Mouse (Mus musculus) left cerebral cortex, adult 8-10 months (tissue): Measurements from ENCODE around the gene Ttll8. TPM values are rescaled to one million over a fixed set of nuclear protein-coding genes. Genes with fewer than 3 reads are reported as not detected.

ENCODE experiments used
- DNase-seq, 2 experiments: peaks; one replicate each; pipeline ENCODE4 v3.0.0; 2022; ENCODE audit warnings: low spot score in 2 of 2
- total RNA-seq, 4 experiments: library from RNA; stranded (reverse); gene quantifications; 2 replicates each; pipeline ENCODE4 v1.2.4; 2022

Gene Ttll8
- total RNA-seq, 4 experiments from 2014 or later, result 1.5 to 1.8 (median 1.8) TPM

DNA sequence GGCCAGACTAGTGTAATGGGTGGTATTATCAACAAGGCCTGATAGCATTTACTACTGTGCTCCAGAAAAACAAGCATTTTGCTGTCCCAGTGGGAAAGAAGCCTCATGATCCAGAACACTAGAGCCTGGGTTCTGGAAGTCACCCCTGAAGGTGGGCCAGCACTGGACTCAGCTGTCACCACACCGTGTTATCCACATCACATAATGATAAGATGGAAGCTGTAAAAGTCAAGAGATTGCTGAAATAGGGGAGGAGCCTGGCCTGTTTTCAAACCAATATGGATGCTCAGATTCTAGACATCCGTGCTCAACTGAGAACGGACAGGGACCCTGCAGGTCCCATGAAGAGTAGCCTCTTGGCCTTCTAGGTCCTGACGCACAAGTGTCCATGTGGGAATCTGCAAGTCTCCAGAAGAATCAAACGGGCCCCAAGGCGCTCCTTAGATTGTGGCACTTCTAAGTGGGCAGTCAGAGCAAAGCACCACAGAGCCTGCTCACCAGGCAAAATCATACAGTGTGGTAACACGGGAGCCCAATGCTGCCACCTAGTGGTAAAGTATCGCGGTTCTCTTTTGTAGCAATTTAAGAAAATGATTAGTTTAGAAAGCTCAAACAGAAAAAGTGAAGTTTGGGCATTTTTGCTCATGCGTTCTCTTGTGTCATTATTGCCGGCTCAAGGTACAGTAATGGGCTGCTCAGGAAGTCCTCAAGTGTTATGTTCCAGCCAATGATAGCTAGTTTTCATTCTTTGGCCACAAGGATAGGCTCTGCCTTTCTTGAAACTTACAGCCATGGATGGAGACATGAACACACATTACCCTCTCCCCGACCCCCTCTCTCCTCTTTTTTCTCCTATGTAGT lies 32.9 kb downstream of the Ttll8 start:
- peak; percentile 46 to 51 for DNase-seq

DNA sequence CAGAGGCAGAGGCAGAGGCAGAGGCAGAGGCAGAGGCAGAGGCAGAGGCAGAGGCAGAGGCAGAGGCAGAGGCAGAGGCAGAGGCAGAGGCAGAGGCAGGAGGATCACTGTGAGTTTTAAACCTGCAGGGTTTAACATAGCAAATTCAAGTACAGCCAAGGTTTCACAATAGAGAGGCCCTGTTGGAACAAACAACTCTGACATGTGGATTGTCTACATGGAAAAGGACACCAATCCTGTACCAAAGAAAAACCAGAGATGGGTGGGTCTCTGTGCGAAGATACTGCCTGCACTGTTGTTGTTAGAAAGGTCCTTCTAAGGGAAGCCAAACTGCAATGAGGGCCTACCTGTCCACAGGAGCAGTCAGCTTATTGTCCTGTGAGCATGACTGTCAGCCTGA lies 34.2 kb downstream of the Ttll8 start:
- DNase-seq, result no peak

DNA sequence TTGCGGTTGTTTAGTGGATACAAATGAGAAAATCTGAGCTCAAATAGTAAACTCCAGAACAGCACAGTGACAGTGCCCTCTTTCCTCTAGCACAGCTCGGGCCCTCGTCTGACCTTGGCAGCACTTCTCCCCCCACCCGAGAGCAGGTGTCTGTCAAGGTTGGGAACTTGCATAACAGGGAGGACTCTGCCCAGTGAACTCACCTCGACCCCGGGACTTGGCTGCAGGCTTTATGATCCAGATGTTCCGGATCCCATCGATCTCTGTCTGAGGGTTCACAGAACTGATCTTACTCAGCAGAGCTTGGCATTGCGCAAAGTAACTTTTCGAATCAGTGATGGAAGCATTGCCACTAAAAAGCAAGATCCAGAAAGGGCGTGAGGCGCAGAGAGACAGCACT lies 34.9 kb downstream of the Ttll8 start:
- DNase-seq, result no peak

DNA sequence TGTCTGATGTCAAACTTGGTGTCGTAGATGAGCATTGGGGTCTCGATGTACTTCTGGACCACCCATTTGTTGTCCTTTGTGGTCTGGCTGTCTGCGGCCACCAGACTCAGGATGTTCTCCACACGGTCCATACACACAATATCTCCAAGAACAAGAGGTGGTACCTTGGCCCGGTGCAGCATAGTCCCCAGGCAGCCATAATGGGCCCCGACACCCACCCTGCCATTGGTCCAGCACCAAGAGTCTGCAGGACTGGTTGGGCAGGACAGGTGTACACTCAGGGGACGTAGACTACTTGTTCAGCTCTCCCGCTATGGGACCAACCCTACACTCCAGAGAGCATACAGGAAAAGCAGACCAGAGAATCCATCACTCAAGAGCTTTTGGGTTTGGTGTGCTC lies 37.1 kb downstream of the Ttll8 start:
- no peak for DNase-seq

DNA sequence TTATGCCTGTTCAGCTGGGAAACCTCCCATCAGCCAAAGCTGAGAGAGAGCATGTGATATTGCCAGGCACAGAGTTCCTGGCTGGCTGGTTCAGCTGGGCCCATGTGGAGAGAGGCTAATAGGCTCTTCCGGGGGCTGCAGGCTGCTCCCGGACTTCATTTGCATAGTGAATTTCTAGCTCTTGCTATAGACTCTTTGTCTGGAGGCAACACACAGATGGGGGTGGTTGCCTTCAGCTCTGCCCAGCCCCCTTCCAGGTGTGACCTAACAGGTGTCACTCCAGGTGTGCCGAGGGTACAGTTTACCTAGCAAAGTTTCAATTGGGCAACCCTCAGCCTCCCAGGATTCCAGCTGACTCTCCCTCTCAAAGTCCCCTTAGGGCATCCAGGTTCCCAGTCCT lies 37.9 kb downstream of the Ttll8 start:
- no peak for DNase-seq

DNA sequence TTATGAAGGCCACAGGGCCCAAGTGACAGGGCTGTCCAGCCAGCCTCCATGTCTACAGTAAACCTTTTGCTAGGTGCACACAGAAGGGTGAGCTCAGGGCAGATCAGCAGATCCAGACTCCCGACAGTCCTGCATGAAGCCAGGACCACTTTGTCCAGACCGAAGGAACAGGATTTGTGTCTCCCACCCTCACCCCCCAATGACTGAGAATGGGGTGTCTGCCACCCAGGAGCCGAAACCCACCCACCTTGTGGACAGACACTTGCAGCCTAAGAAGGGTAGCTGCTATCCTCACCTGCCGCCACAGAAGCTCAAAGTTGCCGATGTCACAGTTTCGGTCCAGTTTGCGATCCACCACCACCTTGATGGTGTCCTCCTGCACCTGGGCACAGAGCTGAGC lies 39.2 kb downstream of the Ttll8 start:
- DNase-seq, result no peak

DNA sequence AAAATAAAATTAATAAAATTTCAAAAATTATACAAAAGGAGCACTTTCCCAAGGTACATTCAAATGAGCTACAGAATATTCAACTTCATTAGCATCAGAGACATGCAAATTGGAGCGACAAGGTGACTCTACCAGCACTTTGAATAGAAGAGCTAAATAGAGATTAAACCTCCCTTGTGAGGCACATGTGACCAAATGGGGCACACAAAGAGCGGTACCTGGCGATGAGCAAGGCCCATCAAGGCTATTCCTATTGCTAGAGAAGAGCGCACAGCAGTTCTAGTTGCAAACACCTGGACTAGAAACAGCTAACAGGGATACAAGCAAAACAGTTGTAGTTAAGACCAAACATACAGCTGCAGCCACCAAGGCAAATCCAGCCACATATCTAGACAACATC lies 47.9 kb downstream of the Ttll8 start:
- no peak for DNase-seq

DNA sequence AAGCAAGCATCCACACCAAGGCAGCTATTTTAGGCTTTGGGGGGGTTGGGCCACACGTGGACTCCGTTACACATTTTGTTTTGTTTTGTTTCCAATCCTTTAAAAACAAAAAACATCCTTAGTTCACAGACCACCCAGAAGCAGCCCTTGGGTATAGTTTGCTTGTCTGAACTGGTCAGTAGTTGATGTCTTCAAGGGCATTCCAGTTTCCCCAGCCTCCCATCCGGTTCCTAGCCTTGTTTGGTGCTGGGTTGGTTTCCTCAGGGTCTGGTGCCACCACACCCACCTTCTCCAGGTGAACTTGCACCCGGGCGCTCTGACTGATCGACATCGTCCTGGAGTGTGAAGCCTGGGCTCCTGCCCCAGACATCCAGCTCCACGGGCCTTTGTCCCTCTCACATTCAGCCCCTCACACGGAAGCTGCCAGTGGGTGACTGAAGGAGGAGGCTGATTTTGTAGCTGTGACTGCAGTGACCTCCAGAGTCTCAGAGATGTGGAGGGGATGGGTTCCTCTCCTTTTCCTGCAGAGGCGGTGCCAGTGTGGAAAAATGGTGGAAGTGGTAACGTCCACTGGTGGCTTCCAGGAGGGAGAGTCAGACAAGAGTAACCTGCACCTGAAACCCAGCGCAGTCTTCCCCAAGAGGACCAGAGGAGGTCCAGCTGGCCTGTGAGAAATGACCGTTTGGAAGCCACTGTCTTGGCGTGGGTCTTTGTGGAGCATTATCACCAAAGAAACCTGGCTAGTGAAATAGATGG lies 50.0 kb downstream of the Ttll8 start:
- no peak for DNase-seq

DNA sequence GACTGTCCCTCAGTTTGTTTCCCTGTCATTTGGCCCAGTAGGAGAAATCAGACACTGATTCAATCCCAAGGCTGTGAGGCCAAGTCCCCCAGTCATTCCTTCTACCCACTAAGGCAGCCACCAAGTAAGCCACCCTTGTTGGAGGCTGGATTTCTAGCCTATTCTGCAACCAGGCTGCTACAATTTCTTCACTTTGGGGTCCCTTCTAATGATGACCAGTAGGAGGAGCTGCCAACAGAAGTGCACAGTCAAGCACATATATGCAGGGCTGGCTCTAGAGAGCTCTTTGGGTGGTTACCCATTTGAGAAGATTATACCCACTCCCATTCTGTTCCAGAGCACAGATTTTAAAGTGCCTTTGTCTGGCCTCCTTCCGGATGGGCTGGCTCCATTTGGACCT lies 51.1 kb downstream of the Ttll8 start:
- DNase-seq, result no peak

DNA sequence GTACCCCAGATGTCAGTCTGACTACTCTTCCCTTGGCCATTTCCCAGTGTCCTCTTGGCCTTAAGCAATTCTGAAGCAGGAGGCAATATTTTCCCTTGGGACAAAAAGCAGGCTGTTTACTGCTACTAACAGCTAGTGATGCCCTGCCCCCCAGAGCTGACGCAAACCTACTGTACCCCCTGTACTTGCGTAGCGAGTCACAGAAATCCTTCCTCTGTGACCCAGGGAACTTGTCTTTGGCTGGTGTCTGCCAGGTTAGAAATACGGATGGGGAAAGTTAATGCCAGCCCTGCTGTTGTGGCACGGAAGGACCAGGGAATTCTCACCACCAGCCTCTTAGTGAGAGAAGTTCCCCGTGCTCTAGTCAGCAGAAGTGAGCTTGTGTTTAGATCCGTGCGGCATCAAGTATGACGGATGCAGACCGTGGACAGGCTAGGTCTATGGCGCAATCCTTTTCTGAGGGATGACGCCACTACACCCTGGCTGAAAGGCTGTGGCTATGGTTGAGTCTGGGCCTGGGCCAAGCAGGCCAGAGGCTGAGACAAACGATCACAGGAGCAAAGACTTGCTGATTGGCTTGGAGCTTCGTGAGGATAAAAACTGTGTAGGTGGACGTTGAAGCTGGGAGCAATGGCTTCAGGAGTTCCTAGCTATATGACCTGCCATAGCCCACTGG lies 51.9 kb downstream of the Ttll8 start:
- no peak for DNase-seq

DNA sequence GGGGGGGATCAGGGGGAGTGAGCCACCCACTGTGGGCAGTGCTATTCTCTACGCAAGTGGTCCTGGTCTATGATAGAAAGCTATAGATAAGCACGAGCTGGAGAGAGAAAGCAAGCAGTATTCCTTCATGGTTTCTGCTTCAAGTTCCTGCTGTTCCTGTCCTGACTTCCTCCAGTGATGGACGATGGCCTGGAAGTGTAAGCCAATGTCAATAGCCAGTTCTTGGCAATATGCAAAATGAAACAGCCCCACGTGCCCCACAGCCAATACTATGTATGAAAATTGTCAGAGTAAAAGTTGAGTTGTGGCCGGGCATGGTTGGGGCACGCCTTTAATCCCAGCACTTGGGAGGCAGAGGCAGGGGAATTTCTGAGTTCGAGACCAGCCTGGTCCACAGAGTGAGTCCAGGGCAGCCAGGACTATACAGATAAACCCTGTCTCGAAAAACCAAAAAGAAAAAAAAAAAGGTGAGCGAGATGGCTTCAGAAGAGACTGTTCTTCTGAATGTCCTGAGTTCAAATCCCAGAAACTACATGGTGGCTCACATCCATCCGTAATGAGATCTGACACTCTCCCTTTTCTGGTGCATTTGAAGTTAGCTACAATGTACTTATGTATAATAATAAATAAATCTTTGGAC lies 57.8 kb downstream of the Ttll8 start:
- DNase-seq, result no peak

DNA sequence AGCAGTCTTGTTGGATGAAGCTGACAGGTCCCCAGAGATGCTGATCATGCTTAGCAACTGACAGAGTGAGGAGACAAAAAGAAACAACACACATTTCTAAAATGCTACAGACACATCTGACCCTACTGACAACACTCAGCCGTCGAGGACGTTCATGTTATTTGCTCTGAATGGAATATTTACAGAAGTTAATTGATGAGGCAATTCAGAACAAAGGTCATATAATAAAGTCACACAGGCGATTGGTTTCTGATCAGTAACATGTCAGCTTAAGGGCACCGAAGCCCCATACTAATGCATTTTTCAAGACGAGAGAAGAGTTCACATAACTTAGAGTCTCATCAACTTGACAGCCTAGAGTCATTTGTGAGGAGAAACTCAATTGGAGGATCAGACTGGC lies 58.3 kb downstream of the Ttll8 start:
- DNase-seq, result no peak

DNA sequence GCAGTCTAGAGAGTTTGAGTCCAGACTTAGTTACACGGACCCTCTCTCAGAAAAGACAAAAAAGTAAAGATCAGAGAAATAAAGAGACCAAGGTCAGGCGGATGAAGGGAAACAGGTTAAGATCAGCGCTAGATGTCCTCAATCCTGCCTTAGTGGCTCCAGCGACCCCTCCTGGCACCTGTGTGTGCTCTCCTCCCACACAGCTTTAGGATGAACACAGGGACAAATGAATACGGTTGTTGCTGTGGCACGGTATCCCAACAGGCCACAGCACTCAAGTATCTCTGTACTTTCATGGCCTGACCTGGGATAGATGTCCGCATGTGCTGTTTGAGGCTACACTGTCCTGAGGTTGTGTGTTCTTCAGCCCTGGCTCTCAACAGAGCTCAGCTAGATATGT lies 59.1 kb downstream of the Ttll8 start:
- no peak for DNase-seq

DNA sequence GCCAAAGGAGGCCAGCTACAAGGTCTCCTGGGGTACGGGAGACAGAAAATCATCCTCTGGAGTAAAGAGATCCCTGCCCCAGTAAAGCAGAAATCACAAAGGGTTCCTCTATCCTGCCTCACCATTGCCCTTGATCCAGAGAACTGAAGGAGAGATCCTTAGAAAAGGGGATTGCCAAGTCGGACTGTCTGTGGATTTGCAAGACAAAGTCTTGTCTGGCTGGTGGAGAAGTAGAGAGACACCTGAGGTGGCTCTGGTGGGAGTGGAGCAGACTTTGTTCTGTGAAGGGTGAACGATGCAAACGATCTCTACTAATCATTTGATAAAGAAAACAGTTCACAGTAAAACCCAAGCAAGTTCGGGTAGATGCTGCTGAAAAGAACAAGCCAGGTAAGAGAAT lies 61.3 kb downstream of the Ttll8 start:
- no peak for DNase-seq

DNA sequence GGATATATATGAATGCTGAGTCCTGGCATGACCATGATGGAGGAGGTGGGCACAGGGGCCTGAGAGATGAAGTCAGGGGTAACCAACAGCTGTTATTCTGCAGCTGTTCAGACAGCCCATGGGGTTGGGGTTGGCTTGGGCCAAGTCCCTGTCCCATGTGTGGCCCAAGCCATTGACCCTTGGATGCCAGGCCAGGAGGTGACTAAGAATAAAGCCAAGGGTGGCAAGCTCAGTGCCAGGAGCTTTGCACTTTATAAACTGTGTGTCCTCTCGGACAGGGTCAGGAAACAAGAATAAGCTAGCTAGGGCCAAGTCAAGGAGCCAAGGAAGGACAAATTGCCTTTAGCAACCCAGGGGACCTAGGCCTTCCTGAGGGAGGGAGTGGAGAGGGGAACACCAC lies 62.0 kb downstream of the Ttll8 start:
- DNase-seq, result no peak

DNA sequence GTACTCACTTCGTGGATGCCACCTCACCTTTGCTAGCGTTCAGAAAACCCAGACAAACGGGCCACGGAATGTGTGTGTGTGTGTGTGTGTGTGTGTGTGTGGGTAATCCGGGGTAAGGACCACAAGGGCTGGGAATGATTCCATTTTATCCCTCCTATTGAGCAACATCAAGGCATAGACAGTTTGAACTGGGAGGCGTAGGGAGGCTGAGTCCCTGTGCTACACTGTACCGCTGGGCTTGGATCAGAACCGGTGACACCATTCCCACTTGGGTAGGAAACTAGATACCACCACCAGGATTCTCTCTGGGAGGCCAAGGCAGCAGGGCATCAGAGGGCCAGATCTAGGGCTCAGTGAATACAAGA lies 62.6 kb downstream of the Ttll8 start:
- no peak for DNase-seq

DNA sequence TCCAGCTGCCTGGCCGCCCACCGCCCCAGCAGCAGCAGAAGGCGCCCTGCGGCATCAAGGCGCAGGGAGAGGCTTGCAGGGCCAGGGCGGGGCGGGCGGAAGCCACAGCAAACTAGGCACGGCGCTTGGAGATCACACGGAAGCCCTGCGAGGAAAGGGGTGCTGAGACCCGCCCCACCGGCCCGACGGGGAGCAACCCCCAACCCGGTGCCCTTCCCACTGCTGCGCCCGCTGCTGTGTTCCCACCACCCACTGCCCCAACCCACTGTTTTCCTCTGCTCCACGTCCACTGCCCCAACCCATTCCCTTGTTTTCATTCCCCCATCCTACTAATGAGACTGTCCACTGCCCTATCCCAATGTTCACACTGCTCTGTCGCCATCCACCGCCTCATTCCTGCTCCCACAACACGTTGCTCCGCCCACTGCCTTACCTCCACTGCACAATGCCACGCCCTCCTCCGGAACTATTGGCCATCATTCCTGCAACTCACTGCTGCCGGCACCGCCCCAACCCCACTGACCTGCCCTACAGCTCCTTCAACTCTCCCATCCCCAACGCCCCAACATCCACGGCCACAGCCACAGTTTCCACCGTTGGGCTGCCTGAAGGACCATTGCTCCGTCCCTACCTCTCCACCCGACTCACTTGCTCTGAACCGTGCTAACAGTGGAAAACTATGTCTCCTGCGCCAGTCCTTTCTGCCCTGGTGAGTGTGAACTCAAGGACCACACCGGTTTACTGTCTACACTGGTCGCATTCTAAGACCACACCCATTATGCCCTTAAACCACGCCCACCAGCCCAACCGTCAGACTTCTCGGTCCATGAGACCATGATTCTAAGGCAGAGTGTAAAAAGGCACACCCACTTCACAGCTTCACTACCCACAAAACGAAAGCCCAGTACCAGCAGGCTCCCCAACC lies 63.2 kb downstream of the Ttll8 start:
- peak; percentile 48 to 79 for DNase-seq

DNA sequence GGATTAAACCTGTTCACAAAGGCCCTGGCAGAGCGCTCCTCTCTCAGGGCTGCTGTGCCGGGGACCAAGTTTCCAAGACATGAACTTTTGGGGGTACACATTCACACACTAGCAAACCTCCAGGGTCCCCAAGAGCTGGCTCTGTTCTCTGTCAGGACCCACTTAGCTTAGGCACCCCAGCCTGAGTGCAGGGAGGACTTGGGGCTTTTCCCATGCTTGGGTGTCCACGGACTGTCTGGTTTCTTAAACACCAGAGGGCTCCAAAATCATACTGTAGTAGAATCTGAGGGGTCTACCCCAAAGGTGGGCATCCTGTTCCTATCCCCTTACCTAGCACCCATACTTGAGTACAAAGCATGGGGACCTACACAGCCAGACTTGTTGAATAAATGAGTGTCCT lies 64.2 kb downstream of the Ttll8 start:
- DNase-seq, result no peak

DNA sequence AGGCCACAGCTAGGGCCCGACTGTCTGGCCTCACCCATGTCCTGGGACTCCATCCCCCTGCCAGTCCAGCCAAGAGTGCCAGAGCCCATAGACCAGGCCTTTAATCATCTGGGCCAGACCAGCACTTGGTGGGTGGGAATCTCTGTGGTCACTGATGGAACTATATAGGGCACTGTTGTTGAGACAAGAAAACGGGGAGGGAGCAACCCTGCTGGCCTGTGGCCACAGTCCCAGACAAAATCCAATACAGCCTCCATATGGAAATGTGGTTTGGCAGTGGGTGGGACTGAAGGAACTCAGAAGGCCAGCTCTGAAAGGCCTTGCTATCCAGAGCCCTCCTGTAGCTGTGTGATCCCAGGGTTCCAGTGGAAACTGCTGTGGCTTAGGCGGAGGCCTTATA lies 65.2 kb downstream of the Ttll8 start:
- no peak for DNase-seq

DNA sequence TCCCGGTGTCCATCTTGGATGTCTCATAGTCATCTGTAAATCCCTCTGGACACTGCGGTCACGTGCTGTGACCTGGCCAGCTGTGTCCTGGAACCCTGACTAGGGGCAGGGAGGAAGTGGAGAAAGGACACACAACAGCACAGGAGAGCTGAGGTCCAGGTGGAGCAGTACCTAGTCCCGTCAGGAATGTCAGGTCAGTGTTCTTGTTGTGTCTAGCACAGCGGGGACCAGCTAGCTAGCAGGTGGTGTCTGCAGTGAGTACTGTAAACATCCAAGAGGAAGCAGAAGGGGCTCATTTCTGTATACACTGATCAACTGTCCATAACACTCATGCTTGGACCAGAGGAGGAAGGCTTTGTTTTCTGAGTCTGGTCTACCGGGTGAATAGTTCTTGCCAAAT lies 68.8 kb downstream of the Ttll8 start:
- no peak for DNase-seq

DNA sequence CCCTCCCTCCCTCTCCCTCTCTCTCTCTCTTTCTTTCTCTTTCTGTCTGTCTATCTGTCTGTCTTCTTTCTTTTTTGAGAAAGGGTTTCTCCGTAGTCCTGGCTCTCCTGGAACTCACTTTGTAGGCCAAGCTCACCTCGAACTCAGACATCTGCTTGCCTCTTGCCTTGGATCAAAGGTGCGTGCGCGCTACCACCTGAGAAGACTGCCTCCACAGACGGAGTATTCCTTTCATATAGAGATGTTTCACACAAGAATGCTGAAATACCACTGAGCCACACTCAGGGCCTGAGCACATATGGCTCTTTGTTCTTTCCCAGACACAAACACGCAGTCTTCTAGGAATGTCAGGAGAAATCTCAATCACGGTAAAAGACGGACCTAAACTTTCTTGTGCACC lies 70.9 kb downstream of the Ttll8 start:
- DNase-seq, result no peak
